Mouse (Mus musculus): ENCODE data around the gene Supt3. TPM values are rescaled to one million over a fixed set of nuclear protein-coding genes. Genes with fewer than 3 reads are reported as not detected.

The Supt3 gene
- polyA plus RNA-seq, 1 experiment from 2014 or later, result 18.8 TPM

DNA sequence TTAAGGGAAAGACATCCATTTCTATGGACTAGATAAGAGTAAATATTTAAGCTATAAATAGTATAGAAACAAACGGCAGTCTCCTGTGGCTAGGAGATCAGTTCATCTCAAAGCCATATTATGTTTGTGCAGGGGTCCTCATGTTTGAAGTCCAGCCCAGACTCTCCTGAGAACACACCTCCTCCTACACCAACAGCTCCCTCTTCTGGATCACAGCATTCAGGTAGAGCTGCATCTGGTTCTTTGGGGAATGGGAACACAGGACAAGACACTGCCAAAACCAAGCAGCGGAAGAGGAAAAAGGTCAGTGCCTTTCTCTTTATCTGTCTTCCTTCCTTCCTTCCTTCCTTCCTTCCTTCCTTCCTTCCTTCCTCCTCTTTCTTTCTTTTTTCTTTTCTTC is 264.1 kb downstream of the Supt3 start:
- Histone ChIP-seq H3K27ac (no peak overlapping the region), H3K9me3 (no peaks in the 10 kb centered on the region), H3K27me3 (no peaks in the 10 kb centered on the region), H3K4me2 (no peak overlapping the region), H3K36me3 (0 out of 2 replicates have a peak, but pooled peaks cover 4% of the 10 kb centered on the region), H3K4me3 (no peak overlapping the region), H3K4me1 (no peaks in the 10 kb centered on the region), H3K9ac (no peak overlapping the region)
- WGBS, result 88% methylated on average over 2 of the region's 2 CpGs
- no peak for ATAC-seq (ENCODE audit: insufficient number of reproducible peaks, low FRiP score, low TSS enrichment, low read depth)

DNA sequence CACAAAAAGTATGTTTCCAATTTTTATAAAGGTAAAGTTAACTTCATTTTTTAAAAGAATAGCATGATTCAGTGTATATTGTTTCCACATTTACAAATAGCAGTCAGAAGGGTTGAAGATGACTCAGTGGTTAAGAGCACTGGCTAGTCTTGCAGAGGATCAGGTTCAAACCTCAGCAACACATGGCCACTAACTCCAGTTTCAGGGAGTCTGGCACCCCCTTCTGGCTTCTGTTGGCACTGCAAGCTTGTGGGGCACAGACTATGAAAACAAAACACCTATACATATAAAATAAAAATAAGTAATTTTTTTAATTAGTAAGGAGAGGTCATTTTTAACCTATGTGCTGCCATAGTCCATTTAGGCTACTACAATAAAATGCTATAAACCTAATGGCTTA is 268.9 kb downstream of the Supt3 start:
- no peak for ATAC-seq (ENCODE audit: insufficient number of reproducible peaks, low FRiP score, low TSS enrichment, low read depth)
- Histone ChIP-seq H3K4me2 (no peak overlapping the region), H3K9ac (no peak overlapping the region), H3K36me3 (0 out of 2 replicates have a peak, but pooled peaks cover 4% of the 10 kb centered on the region), H3K4me1 (no peaks in the 10 kb centered on the region), H3K27me3 (no peaks in the 10 kb centered on the region; the same call in 1 of the 2 replicates), H3K27ac (no peak overlapping the region), H3K4me3 (no peak overlapping the region), H3K9me3 (no peaks in the 10 kb centered on the region)

DNA sequence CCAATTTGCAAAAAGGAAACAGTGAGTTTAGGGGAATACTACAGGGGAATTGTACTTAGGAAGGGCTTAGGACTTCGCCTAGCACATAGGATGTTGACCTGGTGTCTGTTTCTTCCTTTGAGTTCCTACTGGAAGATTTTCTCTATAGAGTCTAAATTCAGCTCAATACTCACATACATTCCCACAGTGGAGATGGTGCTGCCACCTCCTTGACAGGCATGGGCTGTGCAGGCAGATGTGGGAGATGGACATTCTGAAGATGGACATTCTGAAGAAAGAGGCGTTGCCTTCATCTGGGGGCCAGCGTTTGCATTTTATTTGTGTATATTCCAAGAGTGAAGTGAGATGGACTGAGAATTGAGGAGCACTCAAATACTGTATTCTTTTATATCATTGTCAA is 269.6 kb downstream of the Supt3 start:
- H3K4me2 ChIP-seq, result no peak overlapping the region

DNA sequence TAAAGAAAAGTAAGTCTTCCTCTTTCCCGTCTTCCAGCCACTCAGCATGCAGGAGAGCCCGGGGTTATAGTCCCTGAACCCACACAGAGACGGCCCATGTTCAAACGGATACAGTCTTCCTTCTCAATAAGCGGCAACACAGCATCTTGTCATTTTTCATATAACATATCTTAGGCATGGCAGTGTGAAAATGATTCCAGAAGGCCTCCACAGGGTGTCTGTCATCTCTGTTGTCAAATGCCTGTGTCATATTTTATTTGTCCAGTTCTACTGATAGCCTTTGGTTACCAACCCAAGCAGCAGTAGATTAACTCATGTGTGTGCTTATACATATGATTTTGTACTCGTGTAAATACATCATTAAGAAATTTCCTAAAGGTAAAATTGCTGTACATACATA is 270.3 kb downstream of the Supt3 start:
- H3K4me3 ChIP-seq, result no peak overlapping the region
- H3K27me3 ChIP-seq, result no peaks in the 10 kb centered on the region; the same call in 1 of the 2 replicates
- 0 out of 2 replicates have a peak, but pooled peaks cover 4% of the 10 kb centered on the region for H3K36me3 ChIP-seq
- H3K4me1 ChIP-seq, result no peaks in the 10 kb centered on the region
- H3K27ac ChIP-seq, result no peak overlapping the region
- no peak overlapping the region for H3K4me2 ChIP-seq
- H3K9ac ChIP-seq, result no peak overlapping the region
- 86% methylated on average over 6 of the region's 6 CpGs for WGBS
- H3K9me3 ChIP-seq, result no peaks in the 10 kb centered on the region
- no peak for ATAC-seq (ENCODE audit: insufficient number of reproducible peaks, low FRiP score, low TSS enrichment, low read depth)

More for the DNA sequence above, 269.6 kb downstream of the Supt3 start:
- Histone ChIP-seq H3K27ac (no peak overlapping the region), H3K4me3 (no peak overlapping the region), H3K9me3 (no peaks in the 10 kb centered on the region), H3K36me3 (0 out of 2 replicates have a peak, but pooled peaks cover 4% of the 10 kb centered on the region), H3K9ac (no peak overlapping the region), H3K4me1 (no peaks in the 10 kb centered on the region), H3K27me3 (no peaks in the 10 kb centered on the region; the same call in 1 of the 2 replicates)
- no peak for ATAC-seq (ENCODE audit: insufficient number of reproducible peaks, low FRiP score, low TSS enrichment, low read depth)
- 94% methylated on average over 3 of the region's 3 CpGs for WGBS

DNA sequence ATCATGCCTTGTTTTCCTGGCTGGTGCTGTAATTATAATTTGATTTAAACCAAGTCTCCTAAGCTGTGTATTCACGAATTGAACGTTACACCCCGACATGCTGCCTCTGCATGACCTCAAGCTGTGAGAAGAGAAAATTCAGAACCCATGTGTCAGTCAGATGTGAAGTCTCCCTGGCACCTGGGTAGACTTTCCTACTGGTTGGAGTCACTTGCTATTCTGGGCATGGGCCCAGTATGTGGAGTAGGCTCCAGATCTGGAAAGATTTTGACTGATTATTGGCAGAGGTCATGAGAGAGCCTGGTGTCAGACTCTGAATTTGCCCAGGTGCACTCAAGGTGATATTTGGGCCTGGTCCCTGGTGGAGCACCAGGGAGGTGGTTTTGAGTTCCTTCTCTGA is 275.0 kb downstream of the Supt3 start:
- WGBS, result 55% methylated on average over 3 of the region's 3 CpGs
- H3K4me3 ChIP-seq, result no peak overlapping the region
- no peak for ATAC-seq (ENCODE audit: insufficient number of reproducible peaks, low FRiP score, low TSS enrichment, low read depth)
- no peak overlapping the region for H3K9ac ChIP-seq
- H3K27me3 ChIP-seq, result no peaks in the 10 kb centered on the region; the same call in none of the 2 replicates
- no peaks in the 10 kb centered on the region for H3K9me3 ChIP-seq
- H3K4me1 ChIP-seq, result peaks cover 13% of the 10 kb centered on the region; the same call in 1 of the 2 replicates
- H3K27ac ChIP-seq, result no peak overlapping the region
- H3K4me2 ChIP-seq, result no peak overlapping the region
- no peaks in the 10 kb centered on the region for H3K36me3 ChIP-seq

DNA sequence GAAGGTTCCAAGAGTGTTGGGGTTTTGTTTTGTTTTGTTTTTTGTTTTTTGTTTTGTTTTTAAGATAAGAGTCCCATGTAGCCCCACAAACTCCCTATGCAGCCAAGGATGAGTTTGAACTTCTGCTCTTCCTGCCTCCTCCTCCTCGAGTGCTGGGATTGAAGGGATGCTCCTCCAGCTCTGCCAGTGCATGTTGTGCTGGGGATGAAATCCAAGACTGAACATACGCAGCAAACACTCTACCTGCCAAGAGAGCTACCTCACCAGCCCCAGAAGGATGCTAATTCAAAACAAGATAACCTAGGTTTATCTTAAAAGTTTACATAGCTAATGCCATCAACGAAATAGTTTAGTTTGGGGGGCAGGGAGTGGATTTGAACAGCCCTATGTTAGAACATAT is 276.4 kb downstream of the Supt3 start:
- Histone ChIP-seq H3K36me3 (no peaks in the 10 kb centered on the region), H3K4me2 (no peak overlapping the region), H3K9me3 (no peaks in the 10 kb centered on the region), H3K4me1 (peaks cover 13% of the 10 kb centered on the region; the same call in 1 of the 2 replicates), H3K9ac (no peak overlapping the region), H3K4me3 (no peak overlapping the region), H3K27ac (no peak overlapping the region), H3K27me3 (no peaks in the 10 kb centered on the region; the same call in none of the 2 replicates)
- ATAC-seq (ENCODE audit: insufficient number of reproducible peaks, low FRiP score, low TSS enrichment, low read depth), result no peak
- 90% methylated on average over 3 of the region's 3 CpGs for WGBS

DNA sequence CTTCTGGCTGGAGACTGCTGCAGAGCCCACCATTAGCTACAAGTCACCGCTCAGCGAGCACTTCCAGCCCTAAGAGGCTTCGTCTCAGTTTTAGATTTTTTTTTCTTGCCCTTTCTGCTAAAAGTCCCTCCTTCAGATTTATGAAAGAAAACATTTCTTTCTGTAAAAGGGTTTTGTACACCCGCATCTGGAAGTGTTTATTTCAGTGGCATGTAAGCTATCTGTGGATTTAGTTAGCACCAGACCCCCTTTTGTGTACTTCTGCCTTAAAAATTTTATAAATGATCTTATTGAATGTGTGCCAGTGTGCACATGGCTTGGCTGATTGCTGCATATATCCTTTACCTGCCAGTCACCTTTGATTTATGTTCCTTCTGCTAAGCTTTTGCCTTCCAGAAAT is 277.6 kb downstream of the Supt3 start:
- ATAC-seq (ENCODE audit: insufficient number of reproducible peaks, low FRiP score, low TSS enrichment, low read depth), result no peak
- H3K4me1 ChIP-seq, result peaks cover 15% of the 10 kb centered on the region; the same call in 1 of the 2 replicates
- no peak overlapping the region for H3K9ac ChIP-seq
- 30% methylated on average over 4 of the region's 4 CpGs for WGBS
- no peak overlapping the region for H3K27ac ChIP-seq
- no peaks in the 10 kb centered on the region; the same call in none of the 2 replicates for H3K27me3 ChIP-seq
- no peaks in the 10 kb centered on the region for H3K9me3 ChIP-seq
- H3K4me2 ChIP-seq, result no peak overlapping the region
- no peak overlapping the region for H3K4me3 ChIP-seq
- no peaks in the 10 kb centered on the region for H3K36me3 ChIP-seq

DNA sequence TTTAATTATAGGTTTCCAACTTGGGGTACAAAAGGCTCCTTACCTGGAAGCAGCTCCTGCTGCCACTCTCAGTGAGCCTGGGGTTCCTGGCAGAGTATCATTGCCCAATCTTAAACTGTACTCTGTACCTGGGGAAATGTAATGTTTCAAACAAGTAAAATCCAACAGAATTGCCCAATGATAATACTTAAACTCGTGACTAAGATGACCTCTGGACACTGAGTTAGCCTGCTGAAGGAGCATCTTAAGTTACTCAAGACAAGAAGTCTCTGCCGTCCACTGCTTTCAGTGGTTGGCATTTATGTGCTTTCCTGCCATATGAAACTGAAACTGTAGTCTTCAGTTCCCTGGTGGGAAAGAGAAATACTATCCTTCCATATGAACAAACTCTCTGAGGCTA is 279.9 kb downstream of the Supt3 start:
- WGBS, result 73% methylated on average over 2 of the region's 2 CpGs
- no peak overlapping the region for H3K4me2 ChIP-seq
- H3K9ac ChIP-seq, result no peak overlapping the region
- ATAC-seq (ENCODE audit: insufficient number of reproducible peaks, low FRiP score, low TSS enrichment, low read depth), result no peak
- no peak overlapping the region for H3K27ac ChIP-seq
- H3K27me3 ChIP-seq, result no peaks in the 10 kb centered on the region; the same call in 1 of the 2 replicates
- no peaks in the 10 kb centered on the region for H3K36me3 ChIP-seq
- no peaks in the 10 kb centered on the region for H3K9me3 ChIP-seq
- H3K4me3 ChIP-seq, result no peak overlapping the region
- H3K4me1 ChIP-seq, result peaks cover 15% of the 10 kb centered on the region; the same call in 1 of the 2 replicates

DNA sequence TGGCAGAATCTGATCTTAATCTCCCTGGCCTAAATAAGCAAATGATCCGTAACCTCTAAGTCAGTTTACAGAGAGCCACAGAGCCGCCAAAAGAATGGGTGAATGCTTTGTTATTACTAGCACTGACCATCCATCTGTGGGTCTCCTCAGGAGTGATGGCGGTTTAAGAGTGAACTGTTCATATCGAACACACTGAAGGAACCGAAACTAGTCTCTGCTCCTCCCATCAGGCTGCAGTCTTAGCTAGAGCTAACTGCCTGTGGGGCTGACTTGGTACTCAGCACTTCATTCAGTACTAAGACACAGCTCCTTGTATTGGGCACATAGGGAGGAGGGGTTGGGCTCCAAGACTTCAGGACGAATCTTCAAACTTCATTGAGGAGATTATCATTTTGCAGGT is 280.8 kb downstream of the Supt3 start:
- H3K36me3 ChIP-seq, result no peaks in the 10 kb centered on the region
- H3K27ac ChIP-seq, result no peak overlapping the region
- 85% methylated on average over 6 of the region's 6 CpGs for WGBS
- H3K4me3 ChIP-seq, result no peak overlapping the region
- no peak for ATAC-seq (ENCODE audit: insufficient number of reproducible peaks, low FRiP score, low TSS enrichment, low read depth)
- no peak overlapping the region for H3K9ac ChIP-seq
- no peaks in the 10 kb centered on the region for H3K9me3 ChIP-seq
- H3K4me1 ChIP-seq, result peaks cover 15% of the 10 kb centered on the region; the same call in 1 of the 2 replicates
- no peaks in the 10 kb centered on the region; the same call in 1 of the 2 replicates for H3K27me3 ChIP-seq
- H3K4me2 ChIP-seq, result no peak overlapping the region

DNA sequence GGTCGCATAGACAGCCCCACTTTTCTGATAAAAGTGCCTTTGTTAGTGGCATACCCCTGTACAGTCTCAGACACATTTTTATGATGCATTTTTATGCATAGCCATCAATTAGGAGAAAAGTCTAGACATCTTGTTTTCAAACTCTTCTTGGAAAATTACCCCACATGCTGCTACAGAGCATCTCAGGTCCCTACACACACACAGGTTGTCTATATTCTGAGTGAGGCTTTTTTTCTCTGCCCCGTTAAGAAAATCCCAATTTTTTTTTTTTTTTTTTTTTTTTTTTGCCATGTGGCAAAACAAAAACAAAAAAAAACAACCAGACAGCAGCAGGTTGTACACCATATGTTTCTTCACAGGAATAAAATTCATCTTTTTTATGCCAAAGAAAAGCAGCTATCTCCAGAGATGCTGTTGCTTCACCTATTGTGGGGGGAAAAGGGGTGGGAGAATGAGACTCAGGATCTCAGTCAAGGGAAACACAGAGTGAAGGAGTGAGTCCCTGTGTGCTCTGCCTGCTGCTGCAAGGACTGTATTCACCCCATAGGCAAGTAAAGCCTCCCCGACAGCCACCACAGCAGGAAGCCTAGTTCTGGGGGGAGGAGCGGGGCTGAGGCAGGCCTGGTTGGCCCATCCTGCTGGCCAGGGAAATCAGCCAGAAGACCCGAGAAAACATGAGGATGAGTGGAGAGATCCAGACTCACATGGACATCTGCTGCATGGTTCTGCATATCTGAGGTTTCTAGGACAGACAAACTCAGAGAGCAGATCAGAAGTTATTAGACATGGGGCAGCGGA is 281.8 kb downstream of the Supt3 start:
- H3K9me3 ChIP-seq, result no peaks in the 10 kb centered on the region
- 53% methylated on average over 6 of the region's 6 CpGs for WGBS

DNA sequence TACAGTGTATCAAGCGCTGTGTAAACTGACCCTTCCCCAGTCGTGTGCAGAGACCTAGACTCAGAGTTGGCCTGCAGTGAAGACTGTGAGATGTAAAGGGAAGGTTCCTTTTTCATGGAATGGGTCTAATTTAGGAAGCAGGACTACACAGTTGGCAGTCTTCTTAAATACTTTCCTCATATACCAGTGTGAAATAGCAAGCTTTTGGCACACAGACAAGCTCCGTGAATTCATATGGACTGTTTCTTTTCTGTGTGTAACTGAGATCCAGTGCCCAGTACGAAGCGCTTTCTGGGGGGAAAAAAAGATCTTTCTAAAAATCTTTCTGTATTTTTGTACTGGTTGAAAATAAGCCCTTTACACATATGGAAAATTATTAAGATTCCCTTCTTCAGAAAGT is 286.8 kb downstream of the Supt3 start:
- H3K27ac ChIP-seq, result peak overlapping the region; percentile 23
- no peaks in the 10 kb centered on the region for H3K9me3 ChIP-seq
- no peak for ATAC-seq (ENCODE audit: insufficient number of reproducible peaks, low FRiP score, low TSS enrichment, low read depth)
- peaks cover 10% of the 10 kb centered on the region for H3K4me1 ChIP-seq
- H3K9ac ChIP-seq, result no peak overlapping the region
- no peaks in the 10 kb centered on the region for H3K36me3 ChIP-seq
- H3K27me3 ChIP-seq, result no peaks in the 10 kb centered on the region
- WGBS, result 44% methylated on average over 5 of the region's 5 CpGs
- H3K4me3 ChIP-seq, result no peak overlapping the region
- H3K4me2 ChIP-seq, result no peak overlapping the region

More for the DNA sequence above, 281.8 kb downstream of the Supt3 start:
- no peaks in the 10 kb centered on the region for H3K27me3 ChIP-seq
- H3K4me2 ChIP-seq, result no peak overlapping the region
- no peak for ATAC-seq (ENCODE audit: insufficient number of reproducible peaks, low FRiP score, low TSS enrichment, low read depth)
- no peak overlapping the region for H3K27ac ChIP-seq
- H3K4me1 ChIP-seq, result peaks cover 15% of the 10 kb centered on the region
- H3K4me3 ChIP-seq, result no peak overlapping the region
- H3K9ac ChIP-seq, result no peak overlapping the region
- no peaks in the 10 kb centered on the region for H3K36me3 ChIP-seq

DNA sequence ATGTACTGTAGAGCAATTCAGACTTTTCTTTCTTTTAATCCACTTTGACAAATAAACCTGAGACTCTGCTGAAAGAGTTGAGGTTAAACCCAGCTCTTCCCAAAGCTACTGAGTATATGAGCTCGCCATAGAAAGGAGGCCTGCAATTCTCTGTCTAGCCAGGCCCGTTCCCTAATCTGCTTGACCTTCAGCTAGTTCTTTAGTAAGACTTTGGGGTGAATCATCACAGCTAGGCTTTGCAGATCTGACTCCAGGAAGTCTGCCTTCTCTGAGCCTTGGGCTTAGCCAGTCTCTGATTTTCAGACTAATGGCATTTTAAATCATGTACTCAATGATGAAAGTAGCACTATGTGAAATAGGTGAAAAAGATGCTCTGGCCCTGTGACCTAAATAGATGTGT is 288.5 kb downstream of the Supt3 start:
- peaks cover 8% of the 10 kb centered on the region for H3K4me1 ChIP-seq
- H3K27ac ChIP-seq, result no peak overlapping the region
- no peak overlapping the region for H3K4me3 ChIP-seq
- no peak overlapping the region for H3K4me2 ChIP-seq
- H3K27me3 ChIP-seq, result no peaks in the 10 kb centered on the region
- no peak for ATAC-seq (ENCODE audit: insufficient number of reproducible peaks, low FRiP score, low TSS enrichment, low read depth)
- H3K9me3 ChIP-seq, result no peaks in the 10 kb centered on the region
- no peaks in the 10 kb centered on the region for H3K36me3 ChIP-seq
- 79% methylated on average over 2 of the region's 2 CpGs for WGBS
- H3K9ac ChIP-seq, result no peak overlapping the region

All from limb, embryonic 15.5 days (tissue).